Mouse (Mus musculus) hindbrain, embryonic 16.5 days (tissue): ENCODE results near the gene Fam133b. TPM values are rescaled to one million over a fixed set of nuclear protein-coding genes. Genes with fewer than 3 reads are reported as not detected.

Source experiments
- ATAC-seq: fragments of 200-750 bp; cut with Nextera tagmentation; 2 replicates; pipeline ENCODE4 v1.8.0; 2017; ENCODE audit warnings: moderate TSS enrichment, moderate library complexity
- H3K27ac ChIP-seq: fragments of 300-500 bp; sonication (generic); 2 replicates; pipeline ENCODE4 v1.5.1; 2014; ENCODE audit warnings: low read depth, mild to moderate bottlenecking, control low read depth, low read length, moderate library complexity
- H3K27me3 ChIP-seq: fragments of 300-500 bp; sonication (generic); replicated peaks from 2 replicates; pipeline ENCODE4 v1.6.1; 2014; ENCODE audit warnings: low read length; ENCODE audit not compliant: control insufficient read depth, insufficient read depth
- H3K36me3 ChIP-seq: fragments of 300-500 bp; sonication (generic); 2 replicates; pipeline ENCODE4 v1.6.1; 2014; ENCODE audit warnings: mild to moderate bottlenecking, low read length, moderate library complexity, mixed read lengths; ENCODE audit not compliant: control insufficient read depth, insufficient read depth
- H3K4me1 ChIP-seq: fragments of 300-500 bp; sonication (generic); 2 replicates; pipeline ENCODE4 v1.6.1; 2014; ENCODE audit warnings: low read depth, low read length; ENCODE audit not compliant: control insufficient read depth, insufficient read depth
- H3K4me2 ChIP-seq: fragments of 300-500 bp; sonication (generic); 2 replicates; pipeline ENCODE4 v1.6.1; 2014; ENCODE audit warnings: mild to moderate bottlenecking, low read length, control low read depth, moderate library complexity
- H3K4me3 ChIP-seq: fragments of 300-500 bp; sonication (generic); 2 replicates; pipeline ENCODE4 v1.5.1; 2014; ENCODE audit warnings: mild to moderate bottlenecking, low read length, control low read depth, moderate library complexity
- H3K9ac ChIP-seq: fragments of 300-500 bp; sonication (generic); 2 replicates; pipeline ENCODE4 v1.6.1; 2014; ENCODE audit warnings: low read depth, mild to moderate bottlenecking, control low read depth, low read length, moderate library complexity
- H3K9me3 ChIP-seq: fragments of 300-500 bp; sonication (generic); 2 replicates; pipeline ENCODE4 v1.6.1; 2014; ENCODE audit warnings: mild to moderate bottlenecking, low read length, moderate library complexity; ENCODE audit not compliant: control insufficient read depth
- WGBS: fragments of 180-500 bp; shearing (Covaris S2); extraction: QIAGEN DNeasy Blood & Tissue Kit; methylation state at CpG from one replicate; pipeline ENCODE4 v1.1.7; 2014; 5-methylcytosine and 5-hydroxymethylcytosine counted together
- polyA plus RNA-seq: library from polyadenylated mRNA; unstranded; fragments of >200 nt; fragmentation: Nextera tagmentation; extraction: Ambion mirVana; gene quantifications from 2 replicates; pipeline ENCODE4 v1.2.1, GENCODE M21; 2015

Gene Fam133b
- polyA plus RNA-seq, 1 experiment from 2014 or later, result 17.9 TPM

GRCm38 (mm10) chr5:3503373-3503772, 40.3 kb upstream of the Fam133b start:
- Histone ChIP-seq H3K27me3 (no peaks in the 10 kb centered on the region), H3K4me2 (no peak overlapping the region), H3K36me3 (no peaks in the 10 kb centered on the region), H3K4me1 (no peaks in the 10 kb centered on the region), H3K27ac (no peak overlapping the region), H3K9ac (no peak overlapping the region), H3K9me3 (no peaks in the 10 kb centered on the region), H3K4me3 (no peak overlapping the region)
- ATAC-seq, result no peak
- 83% methylated on average over 4 of the region's 4 CpGs for WGBS

- Histone ChIP-seq H3K27ac (no peak overlapping the region), H3K4me2 (no peak overlapping the region), H3K4me1 (no peaks in the 10 kb centered on the region), H3K36me3 (no peaks in the 10 kb centered on the region), H3K27me3 (no peaks in the 10 kb centered on the region), H3K4me3 (no peak overlapping the region), H3K9ac (no peak overlapping the region), H3K9me3 (no peaks in the 10 kb centered on the region)
- no peak for ATAC-seq
- 85% methylated on average over 9 of the region's 9 CpGs for WGBS
These were observed 39.8 kb upstream of the Fam133b start for GRCm38 (mm10) chr5:3503836-3504323.

- ATAC-seq, result no peak
- H3K36me3 ChIP-seq, result no peaks in the 10 kb centered on the region
- H3K9ac ChIP-seq, result no peak overlapping the region
- H3K9me3 ChIP-seq, result no peaks in the 10 kb centered on the region
- H3K27me3 ChIP-seq, result no peaks in the 10 kb centered on the region
- 72% methylated on average over 4 of the region's 4 CpGs for WGBS
- no peaks in the 10 kb centered on the region for H3K4me1 ChIP-seq
- no peak overlapping the region for H3K4me2 ChIP-seq
- H3K4me3 ChIP-seq, result no peak overlapping the region
- H3K27ac ChIP-seq, result no peak overlapping the region
These were observed 39.2 kb upstream of the Fam133b start for GRCm38 (mm10) chr5:3504453-3504852.

GRCm38 (mm10) chr5:3505553-3505952, 38.1 kb upstream of the Fam133b start:
- Histone ChIP-seq H3K4me3 (no peak overlapping the region), H3K4me2 (no peak overlapping the region), H3K4me1 (no peaks in the 10 kb centered on the region), H3K36me3 (no peaks in the 10 kb centered on the region), H3K27me3 (no peaks in the 10 kb centered on the region), H3K27ac (no peak overlapping the region), H3K9ac (no peak overlapping the region), H3K9me3 (no peaks in the 10 kb centered on the region)
- no peak for ATAC-seq
- 79% methylated on average over 2 of the region's 2 CpGs for WGBS

- Histone ChIP-seq H3K4me1 (no peaks in the 10 kb centered on the region), H3K4me3 (no peak overlapping the region), H3K27me3 (no peaks in the 10 kb centered on the region), H3K27ac (no peak overlapping the region), H3K9me3 (no peaks in the 10 kb centered on the region), H3K4me2 (no peak overlapping the region), H3K36me3 (no peaks in the 10 kb centered on the region), H3K9ac (no peak overlapping the region)
- ATAC-seq, result no peak
- 82% methylated on average over 7 of the region's 7 CpGs for WGBS
These were observed 34.9 kb upstream of the Fam133b start for GRCm38 (mm10) chr5:3508480-3509381.

- Histone ChIP-seq H3K9me3 (no peaks in the 10 kb centered on the region), H3K9ac (no peak overlapping the region), H3K27me3 (no peaks in the 10 kb centered on the region), H3K4me2 (no peak overlapping the region), H3K36me3 (no peaks in the 10 kb centered on the region), H3K4me1 (no peaks in the 10 kb centered on the region), H3K4me3 (no peak overlapping the region), H3K27ac (no peak overlapping the region)
- no peak for ATAC-seq
- WGBS, result 93% methylated on average over 3 of the region's 3 CpGs
These were observed 34.1 kb upstream of the Fam133b start for GRCm38 (mm10) chr5:3509503-3509902.

GRCm38 (mm10) chr5:3511097-3511795, 32.4 kb upstream of the Fam133b start:
- H3K4me3 ChIP-seq, result no peak overlapping the region
- no peaks in the 10 kb centered on the region for H3K36me3 ChIP-seq
- no peaks in the 10 kb centered on the region for H3K9me3 ChIP-seq
- no peaks in the 10 kb centered on the region for H3K4me1 ChIP-seq
- H3K27ac ChIP-seq, result no peak overlapping the region
- peak; percentile 58 for ATAC-seq
- no peak overlapping the region for H3K4me2 ChIP-seq
- no peaks in the 10 kb centered on the region for H3K27me3 ChIP-seq
- H3K9ac ChIP-seq, result no peak overlapping the region
- 77% methylated on average over 10 of the region's 10 CpGs for WGBS

GRCm38 (mm10) chr5:3512584-3512983, 31.0 kb upstream of the Fam133b start:
- no peak overlapping the region for H3K27ac ChIP-seq
- ATAC-seq, result no peak
- no peaks in the 10 kb centered on the region for H3K4me1 ChIP-seq
- H3K9me3 ChIP-seq, result no peaks in the 10 kb centered on the region
- H3K4me3 ChIP-seq, result no peak overlapping the region
- WGBS, result 51% methylated on average over 4 of the region's 4 CpGs
- H3K36me3 ChIP-seq, result no peaks in the 10 kb centered on the region
- no peak overlapping the region for H3K9ac ChIP-seq
- H3K27me3 ChIP-seq, result no peaks in the 10 kb centered on the region
- H3K4me2 ChIP-seq, result no peak overlapping the region

GRCm38 (mm10) chr5:3514901-3515311, 28.7 kb upstream of the Fam133b start:
- no peak overlapping the region for H3K4me2 ChIP-seq
- no peak overlapping the region for H3K4me3 ChIP-seq
- H3K9ac ChIP-seq, result no peak overlapping the region
- no peaks in the 10 kb centered on the region for H3K9me3 ChIP-seq
- no peaks in the 10 kb centered on the region for H3K27me3 ChIP-seq
- no peaks in the 10 kb centered on the region for H3K4me1 ChIP-seq
- no peaks in the 10 kb centered on the region for H3K36me3 ChIP-seq
- no peak overlapping the region for H3K27ac ChIP-seq
- ATAC-seq, result no peak
- 75% methylated on average over 8 of the region's 8 CpGs for WGBS
